Mouse (Mus musculus): ENCODE results near the gene Hbb-bs.

- TF ChIP-seq CTCF (IDR thresholded peaks at IDR 0.05; ENCODE audit: insufficient read depth, low read depth, low read length) (no peak), POLR2A (IDR thresholded peaks at IDR 0.05; ENCODE audit: insufficient read depth, low read depth, low read length) (no peak)
Measured at GRCm38 (mm10) chr7:103813766-103814165, 14.1 kb downstream of the Hbb-bs start, which contains the start of gene Hbb-bt.
